ENCODE assay signal across 13 mouse cellular contexts in genomic region chr1:80221151-80221550, GRCm38 (mm10). TPM values are rescaled to one million over a fixed set of nuclear protein-coding genes. Genes with fewer than 3 reads are reported as not detected.
DNase-seq lines count a peak whose midpoint lies in the region; ATAC-seq lines count a peak whose summit lies in the region.
"Had no signal": no experiment of that assay in that cellular context is flagged by ENCODE, and none has a peak within 500 bp of the region (broad histone marks: within the 10 kb centered on the region; RNA-seq: fewer than 3 reads in every experiment).

No protein-coding gene starts in this region.

- H3K4me3 ChIP-seq in neural tube, embryonic 13.5 days: no peak overlapping the region
- no peak overlapping the region for H3K4me3 ChIP-seq in hindbrain, embryonic 16.5 days (ENCODE audit: low read length)

- no peak overlapping the region for H3K9ac ChIP-seq in neural tube, embryonic 13.5 days
- H3K9ac ChIP-seq in hindbrain, embryonic 16.5 days (ENCODE audit: low read depth, low read length): no peak overlapping the region

- no peaks in the 10 kb centered on the region for H3K9me3 ChIP-seq in neural tube, embryonic 13.5 days
- no peaks in the 10 kb centered on the region for H3K9me3 ChIP-seq in hindbrain, embryonic 16.5 days (ENCODE audit: control insufficient read depth, low read length)

- H3K4me2 ChIP-seq in neural tube, embryonic 13.5 days: no peak overlapping the region
- no peak overlapping the region for H3K4me2 ChIP-seq in hindbrain, embryonic 16.5 days (ENCODE audit: low read length)

- no peak overlapping the region for H3K27ac ChIP-seq in neural tube, embryonic 13.5 days (replicated peaks)
- 0 out of 2 replicates have a peak overlapping the region, but pooled peaks have one; percentile 17 for H3K27ac ChIP-seq in hindbrain, embryonic 16.5 days (ENCODE audit: low read depth, low read length)

- peak; percentile 68 for DNase-seq in gastrocnemius, adult 18-20 months (ENCODE audit: low spot score)
- DNase-seq in gastrocnemius, postnatal 10 days: no peak
- DNase-seq in neural tube, embryonic 10.5 days (ENCODE audit: extremely low spot score, low spot score): no peak
- DNase-seq in cerebellum, postnatal 25 days: no peak
- DNase-seq in ovary, adult 18-20 months (ENCODE audit: low spot score): no peak
- DNase-seq: cerebellum, adult 11 months; heart, postnatal 10 days; kidney, postnatal 14 days; lung, postnatal 10 days had no signal

- ATAC-seq in neural tube, embryonic 13.5 days (ENCODE audit: low read depth): peak; percentile 69
- peak; percentile 67 for ATAC-seq in hindbrain, embryonic 16.5 days
- ATAC-seq in granulocyte monocyte progenitor cell, adult 5-6 weeks (replicated peaks; ENCODE audit: poor library complexity, severe bottlenecking): no peak
- ATAC-seq: CD4-positive, CD25-positive, alpha-beta regulatory T cell, adult 4 months had no signal

- WGBS in neural tube, embryonic 13.5 days: 50% methylated on average over 4 of the region's 4 CpGs
- WGBS in hindbrain, embryonic 16.5 days: 51% methylated on average over 4 of the region's 4 CpGs

- no peaks in the 10 kb centered on the region for H3K27me3 ChIP-seq in neural tube, embryonic 13.5 days
- no peaks in the 10 kb centered on the region for H3K27me3 ChIP-seq in hindbrain, embryonic 16.5 days (replicated peaks; ENCODE audit: control insufficient read depth, insufficient read depth, low read length)

- H3K36me3 ChIP-seq in neural tube, embryonic 13.5 days: no peaks in the 10 kb centered on the region
- H3K36me3 ChIP-seq in hindbrain, embryonic 16.5 days (ENCODE audit: control insufficient read depth, insufficient read depth, low read length): no peaks in the 10 kb centered on the region

- peaks cover 7% of the 10 kb centered on the region for H3K4me1 ChIP-seq in neural tube, embryonic 13.5 days (replicated peaks)
- H3K4me1 ChIP-seq in hindbrain, embryonic 16.5 days (ENCODE audit: control insufficient read depth, insufficient read depth, low read depth, low read length): peaks cover 6% of the 10 kb centered on the region

RNA-seq across cellular contexts. Expression of gene Fam124b, which starts 2.9 kb away (rescaled TPM):
- 1 to 10 TPM in 1 of 2 experiments, under 1 TPM in 1; 0.84 to 1.1 TPM for total RNA-seq in gastrocnemius, adult 18-20 months (2021)
- 1 to 10 TPM; 2.4 to 2.6 TPM for total RNA-seq in gastrocnemius, postnatal 10 days (2021)
- polyA plus RNA-seq in neural tube, embryonic 13.5 days (2015; fragmentation: Nextera tagmentation; extraction: Ambion mirVana): 0.80 and 0.96 TPM in 2 replicates
- 0.50 and 0.80 TPM in 2 replicates for polyA plus RNA-seq in hindbrain, embryonic 16.5 days (2015; fragmentation: Nextera tagmentation; extraction: Ambion mirVana)
- total RNA-seq in granulocyte monocyte progenitor cell, adult 5-6 weeks (2014; fragmentation: Nextera tagmentation): not detected in 2 replicates
- total RNA-seq in granulocyte monocyte progenitor cell, adult 5-6 weeks (2017): not detected in 2 replicates
